10 mouse cellular contexts compared by ENCODE assay signal in the genomic region with DNA sequence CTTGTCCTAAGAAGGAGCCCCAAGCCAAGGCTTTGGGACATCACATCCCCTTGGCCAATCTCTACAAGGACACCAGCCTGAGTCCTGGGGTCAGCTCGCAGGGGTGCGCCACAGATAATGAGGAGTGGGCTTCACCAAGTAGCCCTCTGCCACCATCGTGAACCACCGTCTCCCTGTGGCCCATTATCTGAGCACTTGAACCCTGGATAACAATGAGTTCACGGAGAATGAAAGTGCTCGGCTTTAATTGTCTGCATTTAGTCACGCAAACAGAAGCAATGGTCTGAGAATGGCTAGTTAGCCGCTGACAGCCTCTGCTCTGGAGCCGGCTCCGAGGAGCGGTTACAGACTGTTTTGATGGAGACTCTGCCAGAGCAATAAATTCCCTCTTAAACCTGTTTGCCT.
DNase-seq lines count a peak whose midpoint lies in the region; ATAC-seq lines count a peak whose summit lies in the region.
"Had no signal": no experiment of that assay in that cellular context is flagged by ENCODE, and none has a peak within 500 bp of the region (broad histone marks: within the 10 kb centered on the region; RNA-seq: fewer than 3 reads in every experiment).

No protein-coding gene starts in this region.

- no peak overlapping the region for H3K9ac ChIP-seq in embryonic facial prominence, embryonic 11.5 days (replicated peaks; ENCODE audit: low read length)
- H3K9ac ChIP-seq in hindbrain, embryonic 14.5 days, result peak overlapping the region; percentile 32; the same call in 1 of the 2 replicates

- no peak overlapping the region for H3K4me3 ChIP-seq in embryonic facial prominence, embryonic 11.5 days (ENCODE audit: low read depth, low read length)
- no peak overlapping the region for H3K4me3 ChIP-seq in hindbrain, embryonic 14.5 days (replicated peaks; ENCODE audit: low read length)
- H3K4me3 ChIP-seq: erythroblast, embryonic 14.5 days had no signal

- H3K9me3 ChIP-seq in embryonic facial prominence, embryonic 11.5 days (replicated peaks; ENCODE audit: control insufficient read depth, low read length), result no peaks in the 10 kb centered on the region
- H3K9me3 ChIP-seq in hindbrain, embryonic 14.5 days (ENCODE audit: control insufficient read depth, low read length), result no peaks in the 10 kb centered on the region

- no peaks in the 10 kb centered on the region for H3K4me1 ChIP-seq in embryonic facial prominence, embryonic 11.5 days (ENCODE audit: control insufficient read depth, insufficient read depth, low read length)
- peaks cover 29% of the 10 kb centered on the region for H3K4me1 ChIP-seq in hindbrain, embryonic 14.5 days (replicated peaks; ENCODE audit: control insufficient read depth, insufficient read depth, low read length)

- no peak overlapping the region for H3K27ac ChIP-seq in embryonic facial prominence, embryonic 11.5 days (replicated peaks; ENCODE audit: low read depth, low read length)
- H3K27ac ChIP-seq in hindbrain, embryonic 14.5 days, result peak overlapping the region; percentile 48; the same call in 1 of the 2 replicates

- peak; percentile 50 to 58 for DNase-seq in cerebellum, postnatal 10 days
- no peak for DNase-seq in cerebellum, postnatal 36 days
- peak; percentile 20 for DNase-seq in embryonic facial prominence, embryonic 11.5 days (ENCODE audit: low spot score)
- DNase-seq in hindbrain, embryonic 14.5 days (ENCODE audit: low spot score), result peak; percentile 44
- DNase-seq in neural tube, embryonic 10.5 days (ENCODE audit: extremely low spot score, low spot score), result peak; percentile 37
- no peak for DNase-seq in left cerebral cortex, adult 18-20 months (ENCODE audit: low spot score in 2 of 2)
- DNase-seq in layer of hippocampus, adult 18-20 months (ENCODE audit: low spot score in 2 of 2), result no peak
- no peak for DNase-seq in kidney, adult 8-10 months
- DNase-seq: lung, postnatal 10 days had no signal

- no peak overlapping the region for H3K4me2 ChIP-seq in embryonic facial prominence, embryonic 11.5 days (ENCODE audit: low read depth, low read length)
- H3K4me2 ChIP-seq in hindbrain, embryonic 14.5 days (replicated peaks), result peak overlapping the region; percentile 40

- H3K36me3 ChIP-seq in embryonic facial prominence, embryonic 11.5 days (replicated peaks; ENCODE audit: control insufficient read depth, insufficient read depth, low read depth, low read length), result no peaks in the 10 kb centered on the region
- H3K36me3 ChIP-seq in hindbrain, embryonic 14.5 days (replicated peaks; ENCODE audit: control insufficient read depth, insufficient read depth), result no peaks in the 10 kb centered on the region

- H3K27me3 ChIP-seq in embryonic facial prominence, embryonic 11.5 days (ENCODE audit: control insufficient read depth, insufficient read depth, low read length), result no peaks in the 10 kb centered on the region
- no peaks in the 10 kb centered on the region for H3K27me3 ChIP-seq in hindbrain, embryonic 14.5 days (ENCODE audit: control insufficient read depth, insufficient read depth, low read length)

- 50% methylated on average over 11 of the region's 11 CpGs for WGBS in embryonic facial prominence, embryonic 11.5 days
- WGBS in hindbrain, embryonic 14.5 days, result 13% methylated on average over 11 of the region's 11 CpGs

- peak; percentile 53; the same call in 1 of the 2 replicates for ATAC-seq in embryonic facial prominence, embryonic 11.5 days (replicated peaks; ENCODE audit: insufficient number of reproducible peaks, low FRiP score, low TSS enrichment, low read depth)
- 0 out of 2 replicates have a peak, but pooled peaks have one; percentile 16 for ATAC-seq in hindbrain, embryonic 14.5 days (ENCODE audit: low FRiP score)

Comparison
In these comparisons a context has a peak if more than half of its experiments do, and no peak if none do; other contexts are left out.
1. DNase-seq: peak in cerebellum, postnatal 10 days (2 of 2), embryonic facial prominence, embryonic 11.5 days (single experiment), hindbrain, embryonic 14.5 days (single experiment) and neural tube, embryonic 10.5 days (single experiment); none in cerebellum, postnatal 36 days (0 of 2), left cerebral cortex, adult 18-20 months (0 of 2), layer of hippocampus, adult 18-20 months (0 of 2) and kidney, adult 8-10 months (0 of 2).